Mouse (Mus musculus) 3T3-L1 (cell line): ENCODE data around the gene Gak.
"Not testable (repeated sequence)": the region's sequence is repeated elsewhere in the genome, so short reads cannot be mapped to it uniquely, and the experiment has no call there.

Experiments
- DNase-seq: peaks from one replicate; pipeline ENCODE4 v3.0.0-alpha.2; 2015; ENCODE audit warnings: low read depth, low spot score

Gene Gak

GRCm38 (mm10) chr5:108655891-108656650 lies 26.5 kb upstream of the Gak start:
- DNase-seq, result no peak

GRCm38 (mm10) chr5:108655381-108655780 lies 25.8 kb upstream of the Gak start:
- no peak for DNase-seq

GRCm38 (mm10) chr5:108654444-108654990 lies 25.0 kb upstream of the Gak start:
- DNase-seq, result no peak

DNA sequence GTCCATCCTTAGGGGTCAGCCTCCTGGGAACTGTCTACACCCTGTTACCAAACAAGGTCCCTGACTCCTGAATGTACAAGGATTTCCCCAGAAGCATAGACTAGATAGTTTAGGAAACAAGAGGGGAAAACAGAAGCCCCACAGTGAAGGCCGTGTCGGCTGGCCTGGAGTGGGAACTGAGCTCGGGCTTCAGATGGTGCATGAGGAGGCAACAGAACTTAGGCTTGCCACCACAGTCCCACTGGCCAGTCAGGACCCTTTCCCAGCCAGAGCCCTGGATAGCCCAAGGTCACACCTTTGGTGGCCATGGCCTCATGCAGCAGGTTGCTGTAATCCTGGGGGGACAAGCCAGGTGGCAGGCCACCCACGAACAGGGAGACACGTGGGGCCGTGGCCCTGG lies 23.8 kb upstream of the Gak start:
- no peak for DNase-seq

DNA sequence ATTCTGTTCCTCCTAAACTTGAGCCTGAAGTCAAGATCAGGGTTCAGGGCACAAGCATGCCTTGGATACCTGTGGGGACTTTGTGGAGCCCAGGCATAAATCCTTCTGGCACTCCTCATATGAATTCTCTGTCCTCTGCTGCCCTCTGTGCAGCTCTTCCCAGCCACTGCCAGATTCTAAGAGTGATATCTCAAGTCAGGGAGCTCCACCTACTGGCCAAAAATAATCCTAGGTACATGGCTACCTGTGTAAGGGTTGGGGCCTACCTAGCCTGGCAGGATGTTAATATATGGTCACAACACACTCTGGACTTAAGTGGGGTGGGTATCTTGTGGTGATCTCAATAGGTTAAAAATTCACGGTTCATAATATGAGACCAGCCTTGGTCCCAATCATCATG lies 22.3 kb upstream of the Gak start:
- DNase-seq, result peak; percentile 86

DNA sequence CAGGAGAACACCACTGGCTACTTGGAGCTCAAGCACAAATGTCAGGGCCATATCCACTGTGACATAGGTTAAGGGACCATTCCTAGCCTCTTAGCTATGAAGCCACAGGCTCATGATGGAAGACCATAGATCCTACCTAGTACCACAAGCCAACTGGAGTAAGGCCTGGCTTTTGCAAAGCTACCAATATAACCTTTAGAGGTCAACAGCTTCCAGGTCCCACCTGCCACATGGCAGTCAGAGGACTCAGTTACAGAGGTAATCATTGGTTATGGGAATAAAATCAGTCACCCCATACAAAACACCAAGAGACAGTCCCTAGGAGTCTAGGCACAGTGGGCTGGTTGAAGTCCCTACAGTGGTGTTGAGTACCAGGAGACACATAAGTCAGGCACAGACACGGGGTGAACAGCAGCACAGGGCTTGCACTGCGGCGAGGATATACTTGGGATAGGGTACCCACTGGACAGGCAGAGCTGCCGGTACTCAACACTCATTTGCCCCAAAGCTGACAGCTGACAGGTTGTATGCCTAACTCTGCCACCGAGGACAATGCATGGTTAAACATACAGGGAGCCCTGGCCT lies 21.7 kb upstream of the Gak start:
- DNase-seq, result no peak

GRCm38 (mm10) chr5:108650341-108650740 lies 20.8 kb upstream of the Gak start:
- DNase-seq, result no peak

DNA sequence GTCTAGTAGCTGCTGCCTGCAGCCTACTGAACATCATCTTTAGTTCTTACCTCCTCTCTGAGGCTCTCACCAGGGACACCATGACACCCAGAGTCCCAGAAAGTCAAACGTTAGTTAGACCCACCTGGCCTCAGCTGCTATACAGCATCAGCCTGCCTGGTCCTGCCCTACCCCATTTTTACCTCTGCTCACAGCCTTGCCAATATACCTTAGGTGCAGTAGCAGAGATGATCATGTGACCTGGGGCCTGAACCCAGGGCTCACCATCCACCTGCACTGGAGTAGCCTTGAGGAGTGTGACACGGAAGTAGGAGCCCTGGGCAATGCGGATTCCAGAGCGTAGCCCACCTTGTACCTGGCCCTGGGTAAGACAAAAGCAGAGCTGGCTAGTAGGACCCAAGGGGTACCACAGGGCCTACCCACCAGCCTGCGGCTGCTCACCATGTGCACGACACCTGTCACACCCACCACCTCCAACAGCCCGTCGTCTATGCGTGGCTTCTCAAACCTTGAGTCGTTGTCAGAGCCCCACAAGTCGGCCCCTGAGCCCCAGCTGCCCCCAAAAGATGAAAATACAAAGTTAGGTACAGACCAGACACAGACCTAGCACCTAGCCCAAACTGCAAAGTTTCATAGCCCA lies 19.5 kb upstream of the Gak start:
- no peak for DNase-seq

DNA sequence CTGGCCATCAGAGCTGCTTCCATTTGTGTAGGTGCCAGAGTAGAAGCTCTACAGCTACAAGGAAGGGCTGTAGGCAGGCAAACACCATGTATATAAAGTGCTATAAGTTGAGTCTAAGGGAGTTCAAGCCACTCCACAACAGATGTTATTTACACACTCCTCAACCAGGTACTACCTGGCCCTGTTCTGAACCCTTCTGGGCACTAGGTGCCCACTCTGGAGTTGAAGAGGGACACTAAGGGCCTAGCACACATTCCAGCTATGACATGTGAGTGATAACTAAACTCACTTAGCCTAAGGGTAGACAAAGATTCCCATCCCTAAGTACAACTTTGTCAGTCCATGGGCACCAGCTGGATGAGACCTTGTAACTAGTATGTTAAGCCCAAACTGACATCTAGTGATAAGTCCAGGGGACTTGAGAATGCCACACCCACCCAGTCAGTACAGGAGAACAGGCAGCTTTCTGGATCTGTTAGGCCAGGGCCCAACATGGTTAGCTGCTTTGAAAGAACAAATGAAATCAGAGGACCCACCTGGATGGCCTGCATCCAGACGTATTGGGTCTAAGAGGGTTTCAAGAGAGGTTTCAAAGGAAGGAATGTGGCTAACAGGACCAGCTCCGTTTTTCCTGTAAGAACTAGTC lies 18.4 kb upstream of the Gak start:
- no peak for DNase-seq

DNA sequence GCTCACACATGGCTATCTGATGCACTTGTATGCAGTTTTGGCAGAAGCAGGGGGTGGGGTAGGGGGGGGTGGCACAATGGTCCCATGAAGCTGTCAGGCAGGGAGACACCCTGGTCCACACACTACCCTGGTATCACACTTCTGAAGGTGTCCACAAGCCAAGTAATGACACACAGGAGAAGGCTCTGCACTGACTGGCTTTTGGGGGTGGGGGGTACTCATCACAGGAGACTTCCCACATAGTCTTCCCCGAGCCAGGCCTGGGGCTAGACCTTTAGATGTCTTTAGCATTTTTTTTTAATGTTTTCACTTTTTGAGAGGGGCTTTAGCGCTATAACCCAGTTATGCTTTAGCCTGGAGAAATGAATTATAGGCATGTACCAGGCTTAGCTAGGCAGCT lies 17.8 kb upstream of the Gak start:
- no peak for DNase-seq

- DNase-seq, result no peak
Measured at GRCm38 (mm10) chr5:108646343-108646660, 16.7 kb upstream of the Gak start.

DNA sequence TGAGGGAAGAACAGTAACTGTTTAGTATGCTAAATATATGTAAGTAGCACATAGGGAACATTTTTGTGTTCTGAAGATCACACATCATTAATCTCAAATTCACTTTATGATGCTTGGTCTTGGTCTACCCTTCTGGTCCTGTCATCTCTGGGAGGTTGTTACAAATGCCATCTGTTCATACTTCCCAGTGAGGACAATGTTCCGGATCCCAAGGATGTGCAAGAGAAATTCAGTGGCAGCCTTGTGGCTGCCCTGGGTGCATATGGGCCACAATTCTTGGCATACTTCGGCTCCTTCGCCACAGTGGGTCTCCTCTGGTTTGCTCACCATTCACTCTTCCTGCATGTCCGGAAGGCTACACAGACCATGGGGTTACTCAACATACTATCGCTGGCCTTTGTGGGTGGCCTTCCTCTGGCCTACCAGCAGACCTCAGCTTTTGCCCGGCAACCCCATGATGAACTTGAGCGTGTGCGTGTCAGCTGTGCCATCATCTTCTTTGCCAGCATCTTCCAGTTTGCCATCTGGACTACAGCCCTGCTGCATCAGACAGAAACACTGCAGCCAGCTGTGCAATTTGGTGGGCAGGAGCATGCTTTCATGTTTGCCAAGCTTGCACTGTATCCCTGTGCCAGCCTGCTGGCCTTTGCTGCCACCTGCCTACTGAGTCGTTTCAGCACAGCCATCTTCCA lies 16.2 kb upstream of the Gak start:
- DNase-seq, result no peak

- DNase-seq, result no peak
Measured at GRCm38 (mm10) chr5:108643674-108644073, 14.1 kb upstream of the Gak start.

GRCm38 (mm10) chr5:108636172-108636571 lies 6.6 kb upstream of the Gak start:
- no peak for DNase-seq

DNA sequence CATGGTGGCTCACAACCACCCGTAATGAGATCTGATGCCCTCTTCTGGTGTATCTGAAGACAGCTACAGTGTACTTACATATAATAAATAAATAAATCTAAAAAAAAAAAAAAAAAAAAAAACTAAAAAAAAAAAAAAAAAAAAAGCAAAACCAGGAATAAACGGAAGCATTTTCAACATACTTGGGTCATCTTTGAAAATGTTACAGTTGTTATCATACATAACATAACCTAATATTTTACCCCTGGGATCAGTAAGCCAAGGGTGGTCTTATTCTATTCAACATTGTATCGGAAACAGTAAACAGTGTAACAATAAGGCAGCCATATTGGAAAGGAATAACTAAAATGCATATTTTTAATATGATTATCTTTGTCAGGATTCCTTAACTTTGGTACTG lies 4.5 kb upstream of the Gak start:
- DNase-seq, result not testable (repeated sequence)

GRCm38 (mm10) chr5:108633676-108634075 lies 4.1 kb upstream of the Gak start:
- no peak for DNase-seq

- peak; percentile 53 for DNase-seq
Measured at GRCm38 (mm10) chr5:108628891-108629633, 493 bp downstream of the Gak start.

DNA sequence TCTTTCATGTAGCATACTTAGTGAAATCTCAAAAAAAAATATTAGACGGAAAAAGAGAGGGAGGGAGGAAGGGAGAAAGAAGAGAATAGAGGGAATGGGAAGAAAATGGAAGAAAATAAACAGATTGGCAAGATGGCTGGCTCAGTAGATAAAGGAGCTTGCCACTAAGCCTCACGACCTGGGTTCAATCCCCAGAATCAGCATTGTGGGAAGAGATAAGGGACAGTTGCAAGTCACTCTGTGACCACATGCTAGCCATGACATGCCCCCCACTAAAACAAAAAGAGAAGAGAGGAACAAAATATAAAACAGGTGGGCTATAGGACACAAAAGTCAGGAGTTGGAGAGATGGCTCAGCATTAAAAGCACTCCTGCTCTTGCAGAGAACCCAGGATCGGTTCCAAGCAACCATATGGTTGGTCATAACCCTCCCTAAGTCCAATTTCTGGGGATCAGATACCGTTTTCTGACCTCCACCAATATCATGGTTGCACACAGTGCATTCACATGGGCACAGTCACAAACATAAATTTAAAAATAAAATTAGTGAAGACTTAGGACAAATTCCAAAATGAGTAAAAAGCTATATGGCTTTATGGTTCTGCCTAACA lies 3.4 kb downstream of the Gak start:
- no peak for DNase-seq

DNA sequence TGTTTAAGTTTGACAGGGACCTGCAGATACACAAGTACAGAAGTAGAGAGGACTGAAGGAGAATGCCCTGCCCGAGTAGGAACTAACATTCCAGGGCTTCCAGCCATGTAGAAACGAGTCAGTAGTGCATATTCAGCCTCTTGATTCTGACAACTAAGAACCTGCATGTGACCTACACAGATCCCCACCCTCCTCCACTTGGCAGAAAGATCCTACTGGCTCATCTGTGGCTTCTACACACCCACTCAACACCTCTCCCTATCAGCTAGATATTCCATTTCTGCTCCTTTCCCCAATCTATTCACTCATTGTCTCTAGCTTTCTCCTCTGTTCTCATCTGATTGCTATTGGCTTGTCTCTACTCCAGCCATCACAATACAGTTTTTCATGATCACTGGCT lies 7.7 kb downstream of the Gak start:
- no peak for DNase-seq

DNA sequence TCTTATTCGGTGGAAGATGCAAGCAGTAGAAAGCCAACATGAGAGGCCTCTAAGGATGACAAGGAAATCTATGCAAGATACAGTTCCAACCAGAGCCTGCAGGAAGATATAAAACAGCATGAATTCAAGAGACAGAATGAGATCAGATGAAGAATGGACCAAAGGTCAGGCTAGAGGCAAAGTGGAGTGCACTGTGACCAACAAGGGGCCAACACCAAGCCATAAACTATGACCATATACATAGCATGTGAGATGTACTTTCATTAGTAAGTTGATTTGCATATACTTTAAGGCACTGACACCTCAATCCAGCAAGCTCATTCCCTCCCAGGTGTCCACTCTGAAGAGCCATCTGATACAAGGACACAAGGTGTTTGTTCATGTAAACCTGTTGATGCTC lies 19.1 kb downstream of the Gak start:
- no peak for DNase-seq

- DNase-seq, result no peak
Measured at GRCm38 (mm10) chr5:108602537-108602936, 27.0 kb downstream of the Gak start.
